Mouse (Mus musculus): Measurements from ENCODE around the gene Tnni1. TPM values are rescaled to one million over a fixed set of nuclear protein-coding genes. Genes with fewer than 3 reads are reported as not detected.

Gene Tnni1
- polyA plus RNA-seq (2014; fragmentation: Illumina TruSeq; extraction: RNeasy Lipid Tissue Mini Kit (QIAGEN cat#74804); ENCODE audit: low read depth, low replicate concordance): not detected

DNA sequence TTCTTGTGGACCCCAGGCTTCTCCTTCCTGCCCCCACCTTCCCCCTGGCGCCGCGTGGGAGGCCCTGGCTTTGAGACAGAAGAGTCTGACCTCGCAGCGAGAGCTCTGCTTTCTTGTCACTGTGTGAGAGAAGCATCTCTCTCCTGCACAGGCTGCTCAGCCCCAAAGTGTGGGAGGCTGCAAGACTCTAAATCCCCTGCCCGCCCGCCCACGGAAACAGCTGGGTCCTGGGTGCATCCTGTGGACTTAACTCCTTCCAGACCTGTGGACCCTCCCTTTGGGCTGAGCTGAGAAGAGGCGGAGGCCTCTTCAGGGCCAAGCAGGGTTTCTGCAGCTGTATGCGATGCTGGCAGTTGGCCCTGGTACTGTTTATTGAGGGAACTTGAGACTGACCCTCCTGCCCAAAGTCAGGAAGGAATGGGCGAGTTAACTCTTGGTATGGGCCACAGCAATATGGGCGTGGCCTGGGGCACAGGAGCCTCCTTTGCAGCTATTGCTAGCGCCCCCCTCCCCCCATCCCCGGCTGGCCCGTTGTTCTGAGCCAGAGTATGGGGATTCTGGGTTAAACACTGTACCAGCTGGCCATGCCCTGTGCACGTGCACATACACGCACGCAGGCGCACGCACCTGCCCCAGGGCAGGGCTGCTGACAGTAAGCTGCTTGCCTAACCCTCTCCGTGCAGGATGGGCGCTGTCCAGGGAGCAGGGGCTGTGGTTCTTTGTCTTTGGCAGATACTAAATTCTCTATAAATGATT lies at the start of gene Tnni1:
Gene Tnni1 (plus strand): TSS at position 655 of the 756 bp plus-strand sequence.

DNA sequence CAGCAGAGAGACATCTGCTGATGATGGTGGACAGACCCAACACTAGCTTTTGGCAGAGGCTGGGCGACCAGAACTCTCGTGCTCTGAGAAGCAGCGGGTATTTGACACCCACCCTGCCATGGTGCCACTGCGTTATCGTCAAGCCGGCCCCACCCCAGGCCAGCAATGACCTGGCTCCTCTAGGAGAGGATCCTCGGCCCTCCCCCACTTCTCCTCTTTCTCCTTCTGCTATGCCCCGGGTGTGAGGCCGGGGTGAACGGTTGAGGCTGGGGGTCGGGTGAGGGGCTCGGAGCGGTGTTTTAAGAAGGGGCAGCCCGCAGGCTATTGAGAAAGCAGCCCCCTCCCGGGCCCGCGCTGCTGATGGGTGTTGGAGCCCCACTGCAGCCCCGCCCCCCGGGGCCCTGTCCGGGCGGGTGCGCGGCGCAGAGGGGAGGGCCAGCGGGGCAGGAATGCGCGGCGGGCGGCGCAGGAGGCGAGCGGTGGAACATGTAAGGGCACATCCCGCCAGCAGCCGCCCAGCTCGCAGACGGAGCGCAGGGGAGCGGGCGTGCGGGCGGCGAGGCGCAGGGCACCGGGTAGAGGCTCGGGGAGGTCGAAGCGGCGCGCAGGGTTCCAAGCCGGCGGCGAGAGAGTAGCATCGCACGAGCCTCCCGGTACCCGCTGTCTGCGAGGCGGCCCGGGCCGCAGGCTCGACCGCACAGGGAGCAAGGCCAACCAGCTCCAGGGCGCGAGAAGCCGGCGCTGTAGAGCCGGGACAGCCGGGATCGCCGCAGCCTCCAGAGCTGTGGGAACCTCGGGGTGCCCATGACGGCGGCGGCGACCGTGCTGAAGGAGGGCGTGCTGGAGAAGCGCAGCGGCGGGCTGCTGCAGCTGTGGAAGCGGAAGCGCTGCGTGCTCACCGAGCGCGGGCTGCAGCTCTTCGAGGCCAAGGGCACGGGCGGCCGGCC lies 13.3 kb upstream of the Tnni1 start, which contains the start of gene Phlda3:
Gene Phlda3 (plus strand): TSS at position 475 of the 947 bp plus-strand sequence.

DNA sequence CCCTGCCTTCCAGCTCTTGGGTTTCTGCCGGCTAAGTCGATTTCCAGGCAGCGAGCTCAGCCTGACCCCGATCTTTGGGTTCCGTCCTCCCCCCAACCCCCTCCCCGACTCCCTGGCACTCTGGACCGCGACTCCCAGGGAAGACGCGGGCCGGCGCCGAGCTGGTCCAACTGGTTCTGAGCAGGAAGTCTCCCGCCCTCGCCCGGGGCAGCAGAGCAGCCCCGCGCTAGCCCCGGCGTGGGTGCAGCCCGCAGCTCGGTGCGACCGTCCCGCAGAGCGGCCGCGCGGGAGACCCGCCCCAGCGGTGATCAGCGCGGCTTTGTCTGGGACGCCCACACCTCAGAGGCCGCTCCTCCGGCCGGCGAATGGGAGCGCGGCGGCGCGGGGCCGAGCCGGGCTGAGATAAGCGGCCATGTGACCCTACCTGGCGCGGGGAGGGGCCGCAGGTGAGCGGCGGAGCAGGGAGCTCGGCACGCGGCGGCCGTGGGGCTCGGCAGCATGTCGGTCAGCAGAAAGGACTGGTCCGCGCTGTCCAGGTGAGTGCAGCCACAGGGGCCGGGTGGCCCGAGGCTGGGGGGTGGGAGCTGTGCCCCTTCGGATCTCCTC lies 39.4 kb downstream of the Tnni1 start, which contains the start of gene Lad1:
Gene Lad1 (plus strand): TSS at position 118 of the 606 bp plus-strand sequence.

DNA sequence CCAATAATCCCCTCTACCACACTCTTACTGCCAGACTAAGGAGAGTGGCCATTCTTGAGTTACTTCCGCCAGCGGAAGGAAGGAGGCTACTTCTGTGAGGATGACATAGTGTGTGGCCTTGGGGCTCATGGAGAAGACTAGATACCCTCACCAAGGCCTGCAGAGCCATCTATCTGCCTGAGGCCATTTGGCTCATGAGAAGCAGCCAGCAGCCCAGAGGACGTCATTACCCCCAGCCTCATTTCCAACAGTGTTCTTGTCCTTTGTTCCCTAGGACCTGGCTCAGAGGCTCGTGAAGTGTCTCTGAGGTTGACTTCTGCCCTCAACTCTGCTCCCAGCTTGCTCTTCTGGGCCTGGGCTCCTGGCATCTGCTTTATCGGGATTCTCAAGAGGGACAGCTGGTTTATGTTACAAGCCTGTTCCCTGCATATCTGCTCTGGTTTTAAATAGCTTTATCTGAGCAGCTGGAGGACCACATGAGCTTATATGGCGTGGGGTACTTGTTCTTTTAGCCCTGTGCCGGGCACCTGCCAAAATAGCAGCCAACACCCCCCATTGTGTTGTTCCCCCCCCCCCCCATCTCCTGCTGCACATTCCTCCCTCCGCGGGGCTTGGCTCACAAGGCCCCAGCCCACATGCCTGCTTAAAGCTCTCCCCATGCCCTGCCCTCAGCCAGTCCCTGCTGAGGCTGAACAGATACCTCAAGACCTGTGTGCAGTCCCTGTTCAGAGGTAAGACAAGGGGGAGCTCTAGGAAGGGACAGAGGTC lies 56.7 kb downstream of the Tnni1 start, which contains the start of gene Tnnt2:
Gene Tnnt2 (plus strand): TSS at position 639 of the 768 bp plus-strand sequence.

Other genes with a start within 250 kb of the Tnni1 start
- gene Nav1, start 172.1 kb upstream of the Tnni1 start, polyA plus RNA-seq (2014; fragmentation: Illumina TruSeq; extraction: RNeasy Lipid Tissue Mini Kit (QIAGEN cat#74804); ENCODE audit: low read depth, low replicate concordance): 1.1 TPM
- gene Csrp1, start 59.4 kb upstream of the Tnni1 start, polyA plus RNA-seq (2014; fragmentation: Illumina TruSeq; extraction: RNeasy Lipid Tissue Mini Kit (QIAGEN cat#74804); ENCODE audit: low read depth, low replicate concordance): 7.6 TPM
- 0.32 TPM for gene Phlda3, start 13.3 kb upstream of the Tnni1 start, polyA plus RNA-seq (2014; fragmentation: Illumina TruSeq; extraction: RNeasy Lipid Tissue Mini Kit (QIAGEN cat#74804); ENCODE audit: low read depth, low replicate concordance)
- gene Lad1, start 39.2 kb downstream of the Tnni1 start, polyA plus RNA-seq (2014; fragmentation: Illumina TruSeq; extraction: RNeasy Lipid Tissue Mini Kit (QIAGEN cat#74804); ENCODE audit: low read depth, low replicate concordance): not detected
- gene Tnnt2, start 56.9 kb downstream of the Tnni1 start, polyA plus RNA-seq (2014; fragmentation: Illumina TruSeq; extraction: RNeasy Lipid Tissue Mini Kit (QIAGEN cat#74804); ENCODE audit: low read depth, low replicate concordance): 1.5 TPM
- 0.21 TPM for gene Pkp1, start 139.8 kb downstream of the Tnni1 start, polyA plus RNA-seq (2014; fragmentation: Illumina TruSeq; extraction: RNeasy Lipid Tissue Mini Kit (QIAGEN cat#74804); ENCODE audit: low read depth, low replicate concordance)
- 0.11 TPM for gene Igfn1, start 226.9 kb downstream of the Tnni1 start, polyA plus RNA-seq (2014; fragmentation: Illumina TruSeq; extraction: RNeasy Lipid Tissue Mini Kit (QIAGEN cat#74804); ENCODE audit: low read depth, low replicate concordance)
- 1.7 TPM for gene Tmem9, start 228.7 kb downstream of the Tnni1 start, polyA plus RNA-seq (2014; fragmentation: Illumina TruSeq; extraction: RNeasy Lipid Tissue Mini Kit (QIAGEN cat#74804); ENCODE audit: low read depth, low replicate concordance)

Measured in testis, adult 10 weeks (tissue).